Mouse (Mus musculus): Measurements from ENCODE around the gene Amigo2.

- TF ChIP-seq CTCF (IDR thresholded peaks at IDR 0.05; ENCODE audit: control insufficient read depth, insufficient read depth, insufficient read length) (no peak), USF1 (IDR thresholded peaks at IDR 0.05; ENCODE audit: low read depth) (no peak), MYOG (IDR thresholded peaks at IDR 0.05; ENCODE audit: control insufficient read depth, extremely low read depth, insufficient read length) (no peak), CEBPB (IDR thresholded peaks at IDR 0.05; ENCODE audit: low read depth) (no peak), MAX (IDR thresholded peaks at IDR 0.05) (no peak)
Measured at GRCm38 (mm10) chr15:97287436-97288143, 40.5 kb upstream of the Amigo2 start.

All from C2C12 (cell line).